In genomic region chr2:30316136-30316535, GRCm38 (mm10) we compare ENCODE assay signal across 21 mouse cellular contexts. TPM values are rescaled to one million over a fixed set of nuclear protein-coding genes. Genes with fewer than 3 reads are reported as not detected.
A peak's percentile ranks its signal among the peaks of the same experiment; 100 is the strongest.
DNase-seq lines count a peak whose midpoint lies in the region; ATAC-seq and TF ChIP-seq lines count a peak whose summit lies in the region.
"Had no signal": no experiment of that assay in that cellular context is flagged by ENCODE, and none has a peak within 500 bp of the region (broad histone marks: within the 10 kb centered on the region; RNA-seq: fewer than 3 reads in every experiment).

No protein-coding gene starts in this region.

- no peaks in the 10 kb centered on the region for H3K4me1 ChIP-seq in hindbrain, postnatal 0 days (ENCODE audit: insufficient read depth, low read length)
- H3K4me1 ChIP-seq in hindbrain, embryonic 13.5 days (replicated peaks) = no peaks in the 10 kb centered on the region
- no peaks in the 10 kb centered on the region for H3K4me1 ChIP-seq in midbrain, postnatal 0 days (ENCODE audit: insufficient read depth, low read length)
- no peaks in the 10 kb centered on the region for H3K4me1 ChIP-seq in midbrain, embryonic 13.5 days (replicated peaks)
- no peaks in the 10 kb centered on the region for H3K4me1 ChIP-seq in MEL (ENCODE audit: control insufficient read depth in 1 of 2, insufficient read depth in 2 of 2, low read length in 2 of 2)
- H3K4me1 ChIP-seq in hindbrain, embryonic 16.5 days (ENCODE audit: control insufficient read depth, insufficient read depth, low read depth, low read length) = no peaks in the 10 kb centered on the region
- H3K4me1 ChIP-seq: embryonic facial prominence, embryonic 10.5 days; limb, embryonic 15.5 days had no signal

- WGBS in hindbrain, postnatal 0 days = 92% methylated on average over 4 of the region's 4 CpGs
- 94% methylated on average over 4 of the region's 4 CpGs for WGBS in hindbrain, embryonic 13.5 days
- WGBS in midbrain, postnatal 0 days = 93% methylated on average over 4 of the region's 4 CpGs
- 96% methylated on average over 4 of the region's 4 CpGs for WGBS in midbrain, embryonic 13.5 days
- 95% methylated on average over 4 of the region's 4 CpGs for WGBS in hindbrain, embryonic 16.5 days

- H3K9ac ChIP-seq in hindbrain, postnatal 0 days (replicated peaks; ENCODE audit: low read length) = no peak overlapping the region
- H3K9ac ChIP-seq in hindbrain, embryonic 13.5 days = no peak overlapping the region
- H3K9ac ChIP-seq in midbrain, postnatal 0 days (replicated peaks; ENCODE audit: low read length, poor library complexity, severe bottlenecking) = no peak overlapping the region
- no peak overlapping the region for H3K9ac ChIP-seq in midbrain, embryonic 13.5 days (replicated peaks)
- no peak overlapping the region for H3K9ac ChIP-seq in MEL (ENCODE audit: control insufficient read depth, low read depth, low read length, poor library complexity, severe bottlenecking)
- no peak overlapping the region for H3K9ac ChIP-seq in hindbrain, embryonic 16.5 days (ENCODE audit: low read depth, low read length)
- H3K9ac ChIP-seq: limb, embryonic 15.5 days had no signal

- H3K27me3 ChIP-seq in hindbrain, postnatal 0 days (ENCODE audit: insufficient read depth, low read length) = no peaks in the 10 kb centered on the region
- no peaks in the 10 kb centered on the region for H3K27me3 ChIP-seq in hindbrain, embryonic 13.5 days
- H3K27me3 ChIP-seq in midbrain, postnatal 0 days (ENCODE audit: insufficient read depth, low read length) = no peaks in the 10 kb centered on the region
- H3K27me3 ChIP-seq in midbrain, embryonic 13.5 days = no peaks in the 10 kb centered on the region
- no peaks in the 10 kb centered on the region for H3K27me3 ChIP-seq in MEL (ENCODE audit: control insufficient read depth in 1 of 2, insufficient read depth in 2 of 2, low read length in 2 of 2)
- no peaks in the 10 kb centered on the region for H3K27me3 ChIP-seq in splenic B cell, adult 2 months (ENCODE audit: control insufficient read depth, insufficient read depth, low read length, poor library complexity, severe bottlenecking)
- no peaks in the 10 kb centered on the region for H3K27me3 ChIP-seq in hindbrain, embryonic 16.5 days (replicated peaks; ENCODE audit: control insufficient read depth, insufficient read depth, low read length)
- H3K27me3 ChIP-seq: limb, embryonic 15.5 days had no signal

- H3K27ac ChIP-seq in hindbrain, postnatal 0 days = no peak overlapping the region
- no peak overlapping the region for H3K27ac ChIP-seq in hindbrain, embryonic 13.5 days
- H3K27ac ChIP-seq in midbrain, postnatal 0 days (ENCODE audit: low read depth, low read length) = no peak overlapping the region
- H3K27ac ChIP-seq in midbrain, embryonic 13.5 days = no peak overlapping the region
- H3K27ac ChIP-seq in MEL (ENCODE audit: control insufficient read depth, low read depth, low read length) = no peak overlapping the region
- no peak overlapping the region for H3K27ac ChIP-seq in hindbrain, embryonic 16.5 days (ENCODE audit: low read depth, low read length)
- H3K27ac ChIP-seq: embryonic facial prominence, embryonic 10.5 days; limb, embryonic 15.5 days had no signal

- TF ChIP-seq POLR2A in MEL (IDR thresholded peaks at IDR 0.05; ENCODE audit: control insufficient read depth in 1 of 2, insufficient read depth in 1 of 2, low read depth in 1 of 2, low read length in 2 of 2, poor library complexity in 1 of 2) = no peak

- no peak for ATAC-seq in hindbrain, postnatal 0 days
- no peak for ATAC-seq in hindbrain, embryonic 13.5 days (ENCODE audit: low FRiP score)
- ATAC-seq in midbrain, postnatal 0 days (ENCODE audit: low FRiP score) = no peak
- ATAC-seq in midbrain, embryonic 13.5 days = no peak
- ATAC-seq in hindbrain, embryonic 16.5 days = no peak
- ATAC-seq: CD4-positive, CD25-positive, alpha-beta regulatory T cell, adult 4 months had no signal

- peak; percentile 3 for DNase-seq in hindbrain, postnatal 0 days (ENCODE audit: low spot score)
- DNase-seq in midbrain, postnatal 0 days (ENCODE audit: low spot score) = no peak
- peak; percentile 47 for DNase-seq in MEL (ENCODE audit: low read depth, low spot score)
- peak; percentile 11 for DNase-seq in splenic B cell, adult 2 months (ENCODE audit: low read depth, low spot score)
- no peak for DNase-seq in gastrocnemius, postnatal 25 days
- DNase-seq: adrenal gland, adult 2 months; cerebellum, adult 2 months; gastrocnemius, postnatal 10 days; heart, postnatal 36 days; right cerebral cortex, postnatal 4 days; thymus, adult 18-20 months had no signal

- peak; percentile 37 for TF ChIP-seq CTCF in hindbrain, postnatal 0 days (IDR thresholded peaks at IDR 0.05; ENCODE audit: low read depth)
- TF ChIP-seq CTCF in midbrain, postnatal 0 days (IDR thresholded peaks at IDR 0.05) = peak; percentile 37; the same call in 1 of the 2 replicates
- peak; percentile 5 to 30 (median 11); a peak in 3 of 6 replicates for TF ChIP-seq CTCF in MEL (IDR thresholded peaks at IDR 0.05 in 2 of 3, conservative IDR thresholded peaks at IDR 0.05 in 1 of 3; ENCODE audit: control insufficient read depth in 1 of 3, insufficient read depth in 1 of 3, low read depth in 2 of 3, low read length in 3 of 3, poor library complexity in 1 of 3, severe bottlenecking in 1 of 3)

- TF ChIP-seq RAD21 in MEL (IDR thresholded peaks at IDR 0.05; ENCODE audit: low read depth, low read length) = no peak

- no peaks in the 10 kb centered on the region for H3K79me2 ChIP-seq in MEL (ENCODE audit: control insufficient read depth, insufficient read depth, low read length, poor library complexity)

- no peak for TF ChIP-seq EP300 in MEL (IDR thresholded peaks at IDR 0.05; ENCODE audit: low read depth in 1 of 2, low read length in 2 of 2)

- no peak overlapping the region for H3K4me3 ChIP-seq in hindbrain, postnatal 0 days (ENCODE audit: low read length)
- H3K4me3 ChIP-seq in hindbrain, embryonic 13.5 days = no peak overlapping the region
- no peak overlapping the region for H3K4me3 ChIP-seq in midbrain, postnatal 0 days (ENCODE audit: low read depth, low read length)
- no peak overlapping the region for H3K4me3 ChIP-seq in midbrain, embryonic 13.5 days (replicated peaks)
- no peak overlapping the region for H3K4me3 ChIP-seq in MEL (ENCODE audit: control insufficient read depth in 1 of 2, insufficient read depth in 1 of 2, low read depth in 2 of 2, low read length in 2 of 2)
- no peak overlapping the region for H3K4me3 ChIP-seq in hindbrain, embryonic 16.5 days (ENCODE audit: low read length)
- H3K4me3 ChIP-seq: embryonic facial prominence, embryonic 10.5 days; limb, embryonic 15.5 days had no signal

- H3K36me3 ChIP-seq in hindbrain, postnatal 0 days (ENCODE audit: insufficient read depth, low read length) = peaks cover 66% of the 10 kb centered on the region
- H3K36me3 ChIP-seq in hindbrain, embryonic 13.5 days = peaks cover 93% of the 10 kb centered on the region
- H3K36me3 ChIP-seq in midbrain, postnatal 0 days (ENCODE audit: insufficient read depth, low read length) = peaks cover 63% of the 10 kb centered on the region
- H3K36me3 ChIP-seq in midbrain, embryonic 13.5 days = peaks cover 90% of the 10 kb centered on the region
- peaks cover 0 to 30% of the 10 kb centered on the region in 2 experiments; a peak in 2 of 4 replicates for H3K36me3 ChIP-seq in MEL (ENCODE audit: control insufficient read depth in 1 of 2, insufficient read depth in 2 of 2, low read length in 2 of 2)
- H3K36me3 ChIP-seq in splenic B cell, adult 2 months (ENCODE audit: control insufficient read depth, insufficient read depth, low read length, poor library complexity, severe bottlenecking) = peaks cover 14% of the 10 kb centered on the region
- peaks cover 54% of the 10 kb centered on the region for H3K36me3 ChIP-seq in hindbrain, embryonic 16.5 days (ENCODE audit: control insufficient read depth, insufficient read depth, low read length)

- H3K9me3 ChIP-seq in hindbrain, postnatal 0 days (ENCODE audit: low read length) = no peaks in the 10 kb centered on the region
- no peaks in the 10 kb centered on the region for H3K9me3 ChIP-seq in hindbrain, embryonic 13.5 days
- H3K9me3 ChIP-seq in midbrain, postnatal 0 days (ENCODE audit: low read length) = no peaks in the 10 kb centered on the region
- no peaks in the 10 kb centered on the region for H3K9me3 ChIP-seq in midbrain, embryonic 13.5 days
- H3K9me3 ChIP-seq in MEL (replicated peaks; ENCODE audit: insufficient read depth, low read length) = no peaks in the 10 kb centered on the region
- H3K9me3 ChIP-seq in hindbrain, embryonic 16.5 days (ENCODE audit: control insufficient read depth, low read length) = no peaks in the 10 kb centered on the region
- H3K9me3 ChIP-seq: embryonic facial prominence, embryonic 10.5 days; limb, embryonic 15.5 days had no signal

- H3K4me2 ChIP-seq in hindbrain, postnatal 0 days (ENCODE audit: low read depth, low read length) = no peak overlapping the region
- H3K4me2 ChIP-seq in hindbrain, embryonic 13.5 days = no peak overlapping the region
- no peak overlapping the region for H3K4me2 ChIP-seq in midbrain, postnatal 0 days (ENCODE audit: low read depth, low read length, poor library complexity, severe bottlenecking)
- H3K4me2 ChIP-seq in midbrain, embryonic 13.5 days (replicated peaks) = no peak overlapping the region
- H3K4me2 ChIP-seq in hindbrain, embryonic 16.5 days (ENCODE audit: low read length) = no peak overlapping the region
- H3K4me2 ChIP-seq: heart, embryonic 11.5 days; limb, embryonic 15.5 days; midbrain, embryonic 11.5 days had no signal

RNA-seq across cellular contexts. Expression of gene Nup188, which starts 29.9 kb away (rescaled TPM):
- total RNA-seq in hindbrain, postnatal 0 days (2014; rRNA removed) = 32.6 and 51.0 TPM in 2 replicates
- polyA plus RNA-seq in hindbrain, postnatal 0 days (2015; fragmentation: Nextera tagmentation; extraction: Ambion mirVana) = 11.9 and 12.6 TPM in 2 replicates
- polyA plus RNA-seq in hindbrain, embryonic 13.5 days (2015; fragmentation: Nextera tagmentation; extraction: Ambion mirVana) = 21.6 and 24.0 TPM in 2 replicates
- total RNA-seq in midbrain, postnatal 0 days (2014; rRNA removed) = 29.5 and 33.4 TPM in 2 replicates
- 12.2 and 15.7 TPM in 2 replicates for polyA plus RNA-seq in midbrain, postnatal 0 days (2015; fragmentation: Nextera tagmentation; extraction: Ambion mirVana)
- polyA plus RNA-seq in midbrain, embryonic 13.5 days (2015; fragmentation: Nextera tagmentation; extraction: Ambion mirVana) = 23.6 and 27.9 TPM in 2 replicates
- 58.6 and 63.2 TPM in 2 replicates for total RNA-seq in MEL (2012; rRNA removed)
- polyA plus RNA-seq in MEL (2012; ENCODE audit: insufficient read depth in 1 of 2, insufficient read length in 2 of 2, low read depth in 1 of 2, low replicate concordance in 2 of 2, missing spikeins in 1 of 2) = 100 to 1,000 TPM in 1 of 2 experiments, not detected in 1; 119 TPM
- 15.8 and 23.4 TPM in 2 replicates for polyA plus RNA-seq in hindbrain, embryonic 16.5 days (2015; fragmentation: Nextera tagmentation; extraction: Ambion mirVana)
- total RNA-seq in gastrocnemius, postnatal 25 days (2021) = 1 to 10 TPM; 7.8 to 9.9 TPM

RNA-seq across cellular contexts. Expression of gene Dolk, which starts 30.0 kb away (rescaled TPM):
- 43.7 and 50.4 TPM in 2 replicates for total RNA-seq in hindbrain, postnatal 0 days (2014; rRNA removed)
- 42.1 and 43.5 TPM in 2 replicates for polyA plus RNA-seq in hindbrain, postnatal 0 days (2015; fragmentation: Nextera tagmentation; extraction: Ambion mirVana)
- 33.7 TPM in 2 replicates for polyA plus RNA-seq in hindbrain, embryonic 13.5 days (2015; fragmentation: Nextera tagmentation; extraction: Ambion mirVana)
- total RNA-seq in midbrain, postnatal 0 days (2014; rRNA removed) = 35.4 and 44.7 TPM in 2 replicates
- polyA plus RNA-seq in midbrain, postnatal 0 days (2015; fragmentation: Nextera tagmentation; extraction: Ambion mirVana) = 38.7 and 42.9 TPM in 2 replicates
- 30.6 and 32.3 TPM in 2 replicates for polyA plus RNA-seq in midbrain, embryonic 13.5 days (2015; fragmentation: Nextera tagmentation; extraction: Ambion mirVana)
- total RNA-seq in MEL (2012; rRNA removed) = 13.7 and 21.7 TPM in 2 replicates
- 10 to 100 TPM in 1 of 2 experiments, not detected in 1; 18.5 TPM for polyA plus RNA-seq in MEL (2012; ENCODE audit: insufficient read depth in 1 of 2, insufficient read length in 2 of 2, low read depth in 1 of 2, low replicate concordance in 2 of 2, missing spikeins in 1 of 2)
- 44.9 and 45.8 TPM in 2 replicates for polyA plus RNA-seq in hindbrain, embryonic 16.5 days (2015; fragmentation: Nextera tagmentation; extraction: Ambion mirVana)
- 10 to 100 TPM; 18.2 to 20.0 TPM for total RNA-seq in gastrocnemius, postnatal 25 days (2021)

RNA-seq across cellular contexts. Expression of gene Gm28038, which starts 35.3 kb away (rescaled TPM):
- total RNA-seq in hindbrain, postnatal 0 days (2014; rRNA removed) = not detected in 2 replicates
- polyA plus RNA-seq in hindbrain, postnatal 0 days (2015; fragmentation: Nextera tagmentation; extraction: Ambion mirVana) = not detected in 2 replicates
- polyA plus RNA-seq in hindbrain, embryonic 13.5 days (2015; fragmentation: Nextera tagmentation; extraction: Ambion mirVana) = not detected in 2 replicates
- total RNA-seq in midbrain, postnatal 0 days (2014; rRNA removed) = not detected in 2 replicates
- not detected in 2 replicates for polyA plus RNA-seq in midbrain, postnatal 0 days (2015; fragmentation: Nextera tagmentation; extraction: Ambion mirVana)
- not detected in 2 replicates for polyA plus RNA-seq in midbrain, embryonic 13.5 days (2015; fragmentation: Nextera tagmentation; extraction: Ambion mirVana)
- not detected in 2 replicates for total RNA-seq in MEL (2012; rRNA removed)
- not detected for polyA plus RNA-seq in MEL (2012; ENCODE audit: insufficient read depth in 1 of 2, insufficient read length in 2 of 2, low read depth in 1 of 2, low replicate concordance in 2 of 2, missing spikeins in 1 of 2)
- not detected in 2 replicates for polyA plus RNA-seq in hindbrain, embryonic 16.5 days (2015; fragmentation: Nextera tagmentation; extraction: Ambion mirVana)
- not detected for total RNA-seq in gastrocnemius, postnatal 25 days (2021)
- total RNA-seq: adrenal gland, adult 2 months; gastrocnemius, postnatal 10 days had no signal
- polyA plus RNA-seq: adrenal gland, adult 2 months; cerebellum, adult 2 months; embryonic facial prominence, embryonic 10.5 days; heart, embryonic 11.5 days; kidney, embryonic 16.5 days; limb, embryonic 15.5 days; lung, embryonic 16.5 days; midbrain, embryonic 11.5 days had no signal

RNA-seq across cellular contexts. Expression of gene Sh3glb2, which starts 43.0 kb away (rescaled TPM):
- 397 and 410 TPM in 2 replicates for total RNA-seq in hindbrain, postnatal 0 days (2014; rRNA removed)
- polyA plus RNA-seq in hindbrain, postnatal 0 days (2015; fragmentation: Nextera tagmentation; extraction: Ambion mirVana) = 171 and 180 TPM in 2 replicates
- polyA plus RNA-seq in hindbrain, embryonic 13.5 days (2015; fragmentation: Nextera tagmentation; extraction: Ambion mirVana) = 146 and 160 TPM in 2 replicates
- 375 and 403 TPM in 2 replicates for total RNA-seq in midbrain, postnatal 0 days (2014; rRNA removed)
- polyA plus RNA-seq in midbrain, postnatal 0 days (2015; fragmentation: Nextera tagmentation; extraction: Ambion mirVana) = 185 and 199 TPM in 2 replicates
- 147 and 158 TPM in 2 replicates for polyA plus RNA-seq in midbrain, embryonic 13.5 days (2015; fragmentation: Nextera tagmentation; extraction: Ambion mirVana)
- total RNA-seq in MEL (2012; rRNA removed) = 38.5 and 48.0 TPM in 2 replicates
- 10 to 100 TPM in 1 of 2 experiments, not detected in 1; 60.1 TPM for polyA plus RNA-seq in MEL (2012; ENCODE audit: insufficient read depth in 1 of 2, insufficient read length in 2 of 2, low read depth in 1 of 2, low replicate concordance in 2 of 2, missing spikeins in 1 of 2)
- polyA plus RNA-seq in hindbrain, embryonic 16.5 days (2015; fragmentation: Nextera tagmentation; extraction: Ambion mirVana) = 208 and 221 TPM in 2 replicates
- total RNA-seq in gastrocnemius, postnatal 25 days (2021) = 10 to 100 TPM; 16.2 to 21.2 TPM

RNA-seq across cellular contexts. Expression of gene Miga2, which starts 47.9 kb away (rescaled TPM):
- 67.6 and 79.9 TPM in 2 replicates for total RNA-seq in hindbrain, postnatal 0 days (2014; rRNA removed)
- polyA plus RNA-seq in hindbrain, postnatal 0 days (2015; fragmentation: Nextera tagmentation; extraction: Ambion mirVana) = 34.4 and 35.3 TPM in 2 replicates
- polyA plus RNA-seq in hindbrain, embryonic 13.5 days (2015; fragmentation: Nextera tagmentation; extraction: Ambion mirVana) = 27.0 and 33.1 TPM in 2 replicates
- total RNA-seq in midbrain, postnatal 0 days (2014; rRNA removed) = 64.2 and 72.3 TPM in 2 replicates
- 28.7 and 34.8 TPM in 2 replicates for polyA plus RNA-seq in midbrain, postnatal 0 days (2015; fragmentation: Nextera tagmentation; extraction: Ambion mirVana)
- polyA plus RNA-seq in midbrain, embryonic 13.5 days (2015; fragmentation: Nextera tagmentation; extraction: Ambion mirVana) = 29.4 and 30.2 TPM in 2 replicates
- 15.3 and 25.8 TPM in 2 replicates for total RNA-seq in MEL (2012; rRNA removed)
- polyA plus RNA-seq in MEL (2012; ENCODE audit: insufficient read depth in 1 of 2, insufficient read length in 2 of 2, low read depth in 1 of 2, low replicate concordance in 2 of 2, missing spikeins in 1 of 2) = 10 to 100 TPM in 1 of 2 experiments, not detected in 1; 20.3 TPM
- polyA plus RNA-seq in hindbrain, embryonic 16.5 days (2015; fragmentation: Nextera tagmentation; extraction: Ambion mirVana) = 38.2 and 39.7 TPM in 2 replicates
- total RNA-seq in gastrocnemius, postnatal 25 days (2021) = 10 to 100 TPM; 22.8 to 23.8 TPM

Comparison
In these comparisons a context has a peak if more than half of its experiments do, and no peak if none do; other contexts are left out.
1. DNase-seq: peak in hindbrain, postnatal 0 days (single experiment), MEL (single experiment) and splenic B cell, adult 2 months (single experiment); none in midbrain, postnatal 0 days (single experiment) and gastrocnemius, postnatal 25 days (single experiment).
2. Peak in every context shown above with its lines, with median percentiles within 50 percentile points of each other: CTCF ChIP-seq.